Mouse (Mus musculus): Measurements from ENCODE around the gene 2210408I21Rik.

DNA sequence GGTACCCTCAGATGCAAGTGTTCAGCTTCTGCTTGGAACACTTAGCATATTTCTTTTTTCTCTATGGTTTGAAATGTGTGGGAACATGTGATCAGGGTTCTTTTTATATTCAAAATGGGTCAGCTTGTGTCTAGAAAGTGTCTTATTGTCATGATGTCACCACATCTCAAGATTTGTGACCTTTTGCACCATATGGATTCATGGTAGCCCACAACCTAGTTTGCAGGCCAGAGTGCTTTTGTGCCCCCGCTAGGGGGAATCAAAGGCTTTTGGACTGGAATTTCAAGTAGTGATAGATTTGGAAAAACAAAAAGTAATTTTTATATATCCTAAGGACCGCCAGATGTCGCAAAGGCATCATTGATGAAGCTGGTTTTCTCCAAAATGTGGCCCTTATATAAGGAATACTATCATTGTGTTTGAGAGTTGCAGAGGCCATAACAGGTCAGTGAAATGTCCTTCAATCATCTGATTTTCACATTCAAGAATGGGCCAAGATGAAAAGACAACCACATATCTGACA is 250.2 kb downstream of the 2210408I21Rik start:
- TF ChIP-seq CTCF (IDR thresholded peaks at IDR 0.05; ENCODE audit: low read depth) (no peak), EP300 (IDR thresholded peaks at IDR 0.05; ENCODE audit: low read depth) (no peak)

All from liver, embryonic 14.5 days (tissue).